Mouse (Mus musculus) cerebellum, adult 18-20 months (tissue): Measurements from ENCODE around the gene Sfn.

Source experiments
- DNase-seq, 2 experiments: peaks; one replicate each; pipeline ENCODE4 v3.0.0; 2021

Sfn gene

DNA sequence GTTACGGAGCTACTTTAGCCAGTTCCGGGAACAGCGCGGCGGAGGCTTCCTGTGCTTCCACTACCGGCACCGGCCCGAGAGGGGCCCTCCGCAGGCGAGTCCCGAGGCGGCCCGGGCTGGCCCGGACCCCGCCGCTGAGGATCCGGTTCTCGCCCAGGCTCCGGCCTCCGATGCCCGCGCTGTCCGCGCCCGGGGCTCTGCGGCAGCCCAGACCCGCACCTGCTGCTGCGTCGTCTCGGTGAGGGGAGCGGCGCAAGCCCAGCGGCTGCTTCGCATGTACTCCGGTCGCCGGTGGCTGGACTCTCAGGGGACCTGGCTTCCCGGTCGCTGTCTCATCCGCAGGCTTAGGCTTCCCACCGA, 27.1 kb downstream of the Sfn start:
- DNase-seq = no peak

DNA sequence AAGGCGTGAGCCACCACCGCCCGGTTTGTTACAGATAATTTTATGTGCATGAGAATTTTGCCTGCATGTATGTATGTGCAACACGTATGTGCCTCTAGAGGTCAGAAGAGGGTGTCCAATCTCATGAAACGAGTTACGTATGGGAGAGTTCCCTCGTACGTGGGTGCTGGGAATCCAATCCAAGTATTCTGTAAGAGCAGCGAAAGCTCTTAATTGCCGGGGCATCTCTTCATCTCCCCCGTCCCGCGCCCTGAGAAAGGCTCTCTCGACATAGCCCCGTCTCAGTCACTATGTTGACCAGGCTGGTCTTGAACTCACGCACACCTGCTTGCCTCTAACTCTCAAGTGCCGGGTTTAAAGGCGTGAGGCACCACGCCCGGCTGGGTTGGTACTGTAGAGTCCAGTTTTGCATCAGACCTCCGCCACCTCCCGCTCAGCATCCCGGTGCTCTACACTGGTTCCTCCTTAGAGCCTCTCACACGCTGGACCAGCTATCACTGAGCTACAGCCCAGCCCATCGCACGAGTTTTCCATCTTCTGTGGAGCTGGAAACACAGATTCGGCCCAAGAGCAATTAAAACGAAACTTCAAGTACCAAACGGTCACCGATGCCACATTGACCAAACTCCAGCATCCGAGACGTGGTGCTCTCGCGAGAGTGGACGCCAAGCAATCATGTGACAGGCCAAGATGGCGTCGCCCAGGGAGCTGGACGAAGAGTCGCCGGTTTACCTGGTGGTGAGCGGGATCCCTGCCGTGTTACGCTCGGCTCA, 27.7 kb downstream of the Sfn start, which contains the start of gene Gpatch3:
Gene Gpatch3 (plus strand): TSS at position 676 of the 773 bp plus-strand sequence.
- DNase-seq = peak; percentile 92 to 93

DNA sequence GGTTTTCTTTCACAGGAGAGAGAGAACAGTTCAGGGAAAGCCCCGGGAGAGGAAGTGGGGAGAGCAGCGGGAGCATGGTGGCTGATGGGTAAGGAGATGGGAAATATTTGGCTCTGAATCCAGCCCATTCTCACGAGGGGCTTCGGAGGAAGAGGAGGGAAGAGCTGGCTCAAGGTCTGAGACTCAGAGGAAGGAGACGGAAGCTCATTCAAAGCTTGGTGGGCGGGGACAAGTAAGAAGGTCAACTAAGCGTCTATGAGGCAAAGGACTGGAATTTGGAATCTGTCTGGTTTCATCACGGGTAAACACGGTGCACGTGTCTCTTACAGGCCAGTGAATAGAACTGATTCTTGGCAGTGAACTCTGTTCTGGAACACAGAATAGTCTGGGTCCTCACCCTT, 31.9 kb downstream of the Sfn start:
- no peak for DNase-seq

DNA sequence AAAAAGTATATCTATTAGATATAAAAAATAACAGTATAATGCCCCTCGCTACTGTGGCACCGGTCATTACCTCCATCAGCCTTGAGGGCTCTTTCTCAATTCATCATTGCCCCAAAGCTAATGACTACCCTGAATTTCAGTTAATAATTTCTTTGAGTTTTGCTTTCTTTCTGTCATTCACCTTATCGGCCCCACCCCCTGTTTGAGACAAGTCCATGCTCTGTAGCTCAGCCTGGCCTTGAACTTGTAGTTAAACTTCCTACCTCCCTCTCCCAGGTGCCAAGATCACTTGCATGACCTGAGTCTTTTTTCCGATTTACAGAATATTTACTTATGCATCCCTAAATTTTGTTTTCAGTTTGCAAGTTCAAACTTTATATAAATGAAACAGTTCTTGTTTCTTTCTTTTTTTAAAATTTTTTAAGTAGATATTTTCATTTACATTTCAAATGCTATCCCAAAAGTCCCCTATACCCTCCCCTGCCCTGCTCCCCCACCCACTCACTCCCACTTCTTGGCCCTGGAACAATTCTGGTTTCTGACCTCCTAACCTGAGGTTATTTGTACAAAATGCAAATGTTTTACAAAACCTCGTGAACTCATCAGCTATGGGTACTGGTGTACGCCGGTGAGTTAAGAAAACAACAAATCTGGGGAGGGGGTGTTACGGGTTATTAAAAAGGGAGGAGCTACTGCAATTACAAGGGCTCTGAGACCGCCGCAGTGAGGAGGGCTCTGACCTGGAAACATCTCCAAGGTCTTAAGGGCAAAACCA, 32.5 kb downstream of the Sfn start:
- no peak for DNase-seq

DNA sequence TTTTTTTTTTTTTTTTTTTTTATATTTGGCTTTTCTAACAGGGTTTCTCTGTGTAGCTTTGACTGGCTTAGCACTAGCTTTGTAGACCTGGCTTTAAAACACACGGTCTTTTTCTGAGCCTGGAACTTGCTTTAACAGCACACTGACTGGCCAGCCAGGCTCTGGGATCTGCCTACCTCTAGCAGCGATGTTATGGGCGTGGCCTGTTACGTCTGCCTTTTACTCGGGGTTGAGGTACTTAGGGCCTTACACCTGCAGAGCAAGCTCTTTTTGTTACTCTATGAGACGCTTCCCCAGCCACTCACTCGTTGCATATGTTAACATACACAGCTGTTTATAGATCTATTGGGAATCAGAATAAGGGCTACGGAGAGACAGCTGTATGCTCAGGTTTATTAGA, 34.7 kb downstream of the Sfn start:
- DNase-seq = no peak

DNA sequence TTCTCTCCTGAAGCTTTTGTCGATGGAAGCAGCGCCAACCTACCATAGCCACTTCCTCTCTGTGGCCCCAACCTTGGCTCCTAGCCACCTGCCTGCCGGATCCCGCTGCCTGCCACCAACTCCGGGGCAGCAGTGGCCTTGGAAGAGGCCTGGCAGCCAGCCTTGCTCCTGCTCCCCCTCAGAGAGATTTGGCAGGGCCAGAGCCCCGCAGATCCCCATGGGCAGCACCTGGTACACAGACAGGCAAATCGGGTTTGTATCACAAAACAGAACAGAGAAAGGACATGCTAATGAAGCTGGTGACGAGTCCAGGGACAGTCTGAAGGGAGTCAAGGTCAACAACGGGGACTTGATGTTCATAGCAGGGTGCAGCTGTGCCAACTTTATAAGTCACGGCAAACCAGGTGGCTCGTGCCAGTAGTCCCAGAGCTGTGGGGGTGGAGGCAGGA, 38.8 kb downstream of the Sfn start:
- peak; percentile 89 to 90 for DNase-seq

DNA sequence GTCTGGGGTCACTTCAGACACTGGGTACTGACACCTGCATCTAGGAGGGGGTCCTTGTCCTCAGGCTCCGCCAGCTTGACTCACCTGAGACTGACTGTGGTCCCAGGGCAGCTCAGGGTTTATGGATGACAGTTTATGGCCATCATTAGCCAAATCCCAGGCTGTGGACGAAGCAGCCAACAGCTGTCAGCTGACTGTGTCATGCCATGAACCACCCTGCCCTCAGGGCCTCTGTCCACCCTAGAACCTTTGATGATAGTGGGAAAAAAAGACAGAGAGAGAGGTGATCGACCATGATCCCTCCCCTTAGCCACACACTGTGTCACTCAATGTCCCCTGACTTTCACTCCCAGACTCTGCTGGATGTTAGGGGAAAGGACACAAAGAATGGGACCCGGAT, 40.3 kb downstream of the Sfn start:
- DNase-seq = no peak

DNA sequence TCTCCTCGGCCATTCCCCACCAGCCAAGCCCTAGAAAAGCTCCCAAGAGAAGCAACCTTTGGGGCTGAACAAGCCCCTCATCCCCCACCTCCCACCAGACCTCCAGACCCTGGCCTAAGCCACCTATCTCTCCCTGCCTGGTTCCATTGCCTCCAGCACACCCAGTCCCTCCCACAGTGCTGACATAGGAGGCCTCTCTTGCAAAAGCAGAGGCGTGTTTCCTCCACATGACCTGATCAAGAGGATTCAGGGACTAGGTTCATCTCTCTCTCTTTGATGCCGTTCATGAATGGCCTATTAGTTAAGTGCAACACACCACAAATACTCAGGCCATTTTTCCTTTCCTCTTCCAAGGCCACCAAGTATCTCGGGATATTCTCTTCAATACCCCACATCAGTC, 42.1 kb downstream of the Sfn start:
- no peak for DNase-seq

DNA sequence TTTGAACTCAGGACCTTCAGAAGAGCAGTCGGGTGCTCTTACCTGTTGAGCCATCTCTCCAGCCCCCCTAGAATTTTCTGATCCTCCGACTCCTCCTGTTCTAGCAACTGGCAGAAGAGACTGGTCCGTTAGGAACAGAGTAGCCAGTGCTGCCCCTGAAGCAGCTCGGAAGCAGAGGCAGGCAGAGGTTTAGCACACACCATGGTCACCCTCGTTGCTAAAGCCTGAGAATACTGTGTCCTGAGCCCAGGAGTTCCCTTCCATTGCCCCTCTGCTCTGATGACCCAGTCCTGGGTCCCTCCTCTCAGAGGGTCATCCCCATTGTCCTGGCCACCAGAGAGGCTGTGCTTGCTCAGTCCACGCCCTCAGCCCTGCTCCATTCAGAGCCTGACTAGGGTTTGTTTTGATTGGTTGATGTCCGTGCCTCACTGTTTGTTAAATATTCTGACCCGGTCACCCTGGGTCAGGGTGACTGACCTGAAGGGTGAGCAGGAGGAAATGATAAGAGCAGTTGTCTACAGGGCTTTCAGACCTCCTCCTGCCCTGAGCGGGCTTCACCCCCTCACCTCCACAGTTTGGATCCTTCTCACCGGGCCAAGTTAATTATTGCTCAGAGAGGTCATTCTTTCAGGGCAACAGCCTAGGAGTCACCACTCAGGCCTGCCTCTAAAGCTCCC, 44.8 kb downstream of the Sfn start:
- no peak for DNase-seq

DNA sequence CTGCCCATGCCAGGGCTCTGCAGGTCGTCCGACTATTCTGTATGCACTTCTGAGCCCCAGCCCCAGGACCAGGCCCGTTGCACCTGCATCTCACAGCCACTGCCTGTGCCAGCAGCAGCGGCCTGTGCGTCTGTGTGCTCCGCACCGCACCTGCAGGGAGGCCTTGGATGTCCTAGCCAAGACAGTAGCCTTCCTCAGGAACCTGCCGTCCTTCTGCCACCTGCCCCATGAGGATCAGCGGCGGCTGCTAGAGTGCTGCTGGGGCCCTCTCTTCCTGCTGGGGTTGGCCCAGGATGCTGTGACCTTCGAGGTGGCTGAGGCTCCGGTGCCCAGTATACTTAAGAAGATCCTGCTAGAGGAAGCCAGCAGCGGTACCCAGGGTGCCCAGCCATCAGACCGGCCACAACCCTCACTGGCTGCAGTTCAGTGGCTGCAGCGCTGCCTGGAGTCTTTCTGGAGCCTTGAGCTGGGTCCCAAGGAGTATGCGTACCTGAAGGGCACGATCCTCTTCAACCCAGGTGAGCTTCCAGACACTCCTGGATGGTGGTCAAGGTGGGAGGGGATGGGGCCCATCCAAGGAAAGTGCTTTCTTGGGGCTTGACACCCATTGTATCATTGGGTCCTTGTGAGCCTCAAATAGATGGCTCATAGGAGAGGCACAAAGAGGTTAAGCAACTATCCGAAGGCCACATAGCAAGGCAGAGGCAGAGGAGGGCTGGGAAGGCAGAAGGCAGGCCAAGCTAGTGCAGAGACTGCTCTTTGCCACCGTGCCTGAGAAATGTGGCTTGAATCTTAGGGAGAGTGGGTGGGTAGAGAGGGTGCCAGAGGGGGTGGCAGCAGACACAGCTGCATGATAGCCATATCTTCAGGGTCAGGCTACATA, 48.3 kb downstream of the Sfn start:
- DNase-seq = peak; percentile 22 to 50

DNA sequence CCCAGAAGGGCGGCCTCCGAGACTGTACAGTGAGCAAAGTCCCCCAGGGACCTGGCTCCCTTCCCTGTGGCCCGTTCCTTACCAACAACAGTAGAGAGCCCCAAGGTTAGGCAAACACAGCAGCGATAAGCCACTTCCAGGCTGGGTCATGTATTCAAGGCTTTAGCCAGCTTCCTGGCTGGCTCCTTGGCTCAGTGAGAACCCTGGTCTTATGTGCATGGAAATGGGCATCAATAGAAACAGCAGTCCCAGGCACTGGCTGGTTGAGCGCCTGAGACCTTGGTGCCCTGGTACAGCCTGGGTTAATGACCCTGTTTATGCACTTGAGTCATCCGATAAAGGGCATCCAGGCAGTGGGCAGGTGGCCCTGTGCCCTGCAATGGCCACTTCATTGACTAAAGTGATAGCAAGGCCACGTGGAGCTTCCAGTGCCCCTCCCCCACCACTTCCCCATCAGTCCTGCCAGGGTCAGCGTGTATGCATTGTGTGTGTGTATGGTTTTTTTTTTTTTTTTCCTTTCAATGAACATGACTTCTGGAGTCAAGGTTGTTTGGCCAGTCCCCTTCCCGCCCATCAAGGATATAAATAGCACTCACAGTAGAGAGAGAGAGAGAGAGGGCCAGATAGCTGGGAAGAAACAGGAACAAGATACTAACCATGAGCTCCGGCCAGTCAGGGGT, 49.1 kb downstream of the Sfn start, which contains the start of gene Nr0b2:
Gene Nr0b2 (plus strand): TSS at position 609 of the 680 bp plus-strand sequence.
- peak in 1 of 2 experiments; percentile 28 for DNase-seq

DNA sequence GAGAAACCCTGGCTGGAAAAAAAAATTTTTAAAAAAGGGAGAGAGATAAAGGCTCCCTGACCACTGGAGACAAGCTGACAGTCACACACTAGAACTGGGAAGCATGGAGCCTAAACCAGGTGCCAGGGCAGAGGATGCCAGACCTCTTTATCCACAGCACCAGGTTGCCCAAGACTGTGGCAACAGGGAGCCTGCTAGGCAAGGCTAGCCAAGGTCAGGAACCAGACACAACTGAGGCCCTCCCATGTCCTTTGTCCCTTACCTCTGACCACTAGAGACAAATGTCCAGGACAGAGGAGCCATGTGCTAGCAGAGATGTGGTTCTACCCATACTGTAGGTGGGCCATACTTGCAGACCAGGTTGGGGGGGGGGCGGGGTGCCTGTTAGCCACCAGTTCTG, 49.9 kb downstream of the Sfn start:
- no peak for DNase-seq
